Mouse (Mus musculus): Measurements from ENCODE around the gene Sorcs1. TPM values are rescaled to one million over a fixed set of nuclear protein-coding genes. Genes with fewer than 3 reads are reported as not detected.

The Sorcs1 gene
- polyA plus RNA-seq, 1 experiment = 0.12 TPM

GRCm38 (mm10) chr19:50395731-50396130 lies 282.7 kb downstream of the Sorcs1 start:
- Histone ChIP-seq H3K4me3 (replicated peaks; ENCODE audit: extremely low read depth, low read depth, low read length) (no peak overlapping the region), H3K4me1 (ENCODE audit: control insufficient read depth, insufficient read depth, low read length) (no peaks in the 10 kb centered on the region)
- no peak for DNase-seq
- TF ChIP-seq CTCF (IDR thresholded peaks at IDR 0.05; ENCODE audit: insufficient read depth, low read length) (no peak), POLR2A (IDR thresholded peaks at IDR 0.05; ENCODE audit: borderline replicate concordance, extremely low read depth, low read depth, low read length) (no peak)
- 66% methylated on average over 6 of the region's 6 CpGs for WGBS

GRCm38 (mm10) chr19:50394101-50394500 lies 284.3 kb downstream of the Sorcs1 start:
- 71% methylated on average over 5 of the region's 5 CpGs for WGBS
- no peak overlapping the region for H3K4me3 ChIP-seq (replicated peaks; ENCODE audit: extremely low read depth, low read depth, low read length)
- no peaks in the 10 kb centered on the region for H3K4me1 ChIP-seq (ENCODE audit: control insufficient read depth, insufficient read depth, low read length)
- DNase-seq = no peak
- TF ChIP-seq POLR2A (IDR thresholded peaks at IDR 0.05; ENCODE audit: borderline replicate concordance, extremely low read depth, low read depth, low read length) = no peak
- TF ChIP-seq CTCF (IDR thresholded peaks at IDR 0.05; ENCODE audit: insufficient read depth, low read length) = no peak

GRCm38 (mm10) chr19:50389925-50390552 lies 288.4 kb downstream of the Sorcs1 start:
- no peak for DNase-seq
- TF ChIP-seq POLR2A (IDR thresholded peaks at IDR 0.05; ENCODE audit: borderline replicate concordance, extremely low read depth, low read depth, low read length) = no peak
- TF ChIP-seq CTCF (IDR thresholded peaks at IDR 0.05; ENCODE audit: insufficient read depth, low read length) = no peak

GRCm38 (mm10) chr19:50378901-50379300 lies 299.5 kb downstream of the Sorcs1 start:
- no peak overlapping the region for H3K4me3 ChIP-seq (replicated peaks; ENCODE audit: extremely low read depth, low read depth, low read length)
- 87% methylated on average over 5 of the region's 5 CpGs for WGBS

More at GRCm38 (mm10) chr19:50389925-50390552, 288.4 kb downstream of the Sorcs1 start:
- no peaks in the 10 kb centered on the region for H3K4me1 ChIP-seq (ENCODE audit: control insufficient read depth, insufficient read depth, low read length)
- H3K4me3 ChIP-seq (replicated peaks; ENCODE audit: extremely low read depth, low read depth, low read length) = no peak overlapping the region
- WGBS = 73% methylated on average over 9 of the region's 9 CpGs

GRCm38 (mm10) chr19:50374751-50375150 lies 303.7 kb downstream of the Sorcs1 start:
- DNase-seq = no peak
- Histone ChIP-seq H3K4me3 (replicated peaks; ENCODE audit: extremely low read depth, low read depth, low read length) (no peak overlapping the region), H3K4me1 (ENCODE audit: control insufficient read depth, insufficient read depth, low read length) (no peaks in the 10 kb centered on the region; the same call in 1 of the 2 replicates)
- WGBS = 45% methylated on average over 10 of the region's 10 CpGs
- TF ChIP-seq POLR2A (IDR thresholded peaks at IDR 0.05; ENCODE audit: borderline replicate concordance, extremely low read depth, low read depth, low read length) (no peak), CTCF (IDR thresholded peaks at IDR 0.05; ENCODE audit: insufficient read depth, low read length) (no peak)

More at GRCm38 (mm10) chr19:50378901-50379300, 299.5 kb downstream of the Sorcs1 start:
- H3K4me1 ChIP-seq (ENCODE audit: control insufficient read depth, insufficient read depth, low read length) = no peaks in the 10 kb centered on the region; the same call in 1 of the 2 replicates
- no peak for DNase-seq
- no peak for TF ChIP-seq POLR2A (IDR thresholded peaks at IDR 0.05; ENCODE audit: borderline replicate concordance, extremely low read depth, low read depth, low read length)
- TF ChIP-seq CTCF (IDR thresholded peaks at IDR 0.05; ENCODE audit: insufficient read depth, low read length) = no peak

GRCm38 (mm10) chr19:50366446-50366845 lies 312.0 kb downstream of the Sorcs1 start:
- Histone ChIP-seq H3K4me1 (ENCODE audit: control insufficient read depth, insufficient read depth, low read length) (no peaks in the 10 kb centered on the region), H3K4me3 (replicated peaks; ENCODE audit: extremely low read depth, low read depth, low read length) (no peak overlapping the region)
- TF ChIP-seq POLR2A (IDR thresholded peaks at IDR 0.05; ENCODE audit: borderline replicate concordance, extremely low read depth, low read depth, low read length) (no peak), CTCF (IDR thresholded peaks at IDR 0.05; ENCODE audit: insufficient read depth, low read length) (no peak)
- no peak for DNase-seq
- 62% methylated on average over 3 of the region's 3 CpGs for WGBS

GRCm38 (mm10) chr19:50362655-50363500 lies 315.6 kb downstream of the Sorcs1 start:
- no peak for DNase-seq
- WGBS = 29% methylated on average over 9 of the region's 9 CpGs
- no peak overlapping the region for H3K4me3 ChIP-seq (replicated peaks; ENCODE audit: extremely low read depth, low read depth, low read length)
- no peaks in the 10 kb centered on the region for H3K4me1 ChIP-seq (ENCODE audit: control insufficient read depth, insufficient read depth, low read length)
- TF ChIP-seq CTCF (IDR thresholded peaks at IDR 0.05; ENCODE audit: insufficient read depth, low read length) (no peak), POLR2A (IDR thresholded peaks at IDR 0.05; ENCODE audit: borderline replicate concordance, extremely low read depth, low read depth, low read length) (no peak)

- no peak overlapping the region for H3K4me3 ChIP-seq (replicated peaks; ENCODE audit: extremely low read depth, low read depth, low read length)
- H3K4me1 ChIP-seq (ENCODE audit: control insufficient read depth, insufficient read depth, low read length) = no peaks in the 10 kb centered on the region
- 48% methylated on average over 2 of the region's 2 CpGs for WGBS
- DNase-seq = no peak
- TF ChIP-seq POLR2A (IDR thresholded peaks at IDR 0.05; ENCODE audit: borderline replicate concordance, extremely low read depth, low read depth, low read length) = no peak
- TF ChIP-seq CTCF (IDR thresholded peaks at IDR 0.05; ENCODE audit: insufficient read depth, low read length) = no peak
Observed at GRCm38 (mm10) chr19:50358561-50358960, 319.9 kb downstream of the Sorcs1 start.

- no peaks in the 10 kb centered on the region for H3K4me1 ChIP-seq (ENCODE audit: control insufficient read depth, insufficient read depth, low read length)
- WGBS = 90% methylated on average over 8 of the region's 8 CpGs
- no peak for TF ChIP-seq CTCF (IDR thresholded peaks at IDR 0.05; ENCODE audit: insufficient read depth, low read length)
- TF ChIP-seq POLR2A (IDR thresholded peaks at IDR 0.05; ENCODE audit: borderline replicate concordance, extremely low read depth, low read depth, low read length) = no peak
- no peak for DNase-seq
- H3K4me3 ChIP-seq (replicated peaks; ENCODE audit: extremely low read depth, low read depth, low read length) = no peak overlapping the region
Observed at GRCm38 (mm10) chr19:50339211-50339610, 339.2 kb downstream of the Sorcs1 start.

Data from lung, adult 2 months (tissue).